Mouse (Mus musculus) gastrocnemius, postnatal 14 days (tissue): ENCODE data around the gene Klhl22. TPM values are rescaled to one million over a fixed set of nuclear protein-coding genes. Genes with fewer than 3 reads are reported as not detected.

Experiments used
- DNase-seq: peaks from one replicate; pipeline ENCODE4 v3.0.0; 2021; ENCODE audit warnings: mixed read lengths
- intact Hi-C: fragments of 180-260 bp; cut with DNase I; formaldehyde crosslinking; loops from one replicate; pipeline ENCODE4 v1.15.1; 2025; ENCODE audit warnings: low total_unique reads
- total RNA-seq, 2 experiments: library from RNA; stranded (reverse); gene quantifications; 2 replicates each; pipeline ENCODE4 v1.2.3; 2021

Gene Klhl22
- total RNA-seq, 2 experiments from 2014 or later = 17.3 to 19.9 TPM

- intact Hi-C loops = no loop called here
- no peak for DNase-seq
Observed at GRCm38 (mm10) chr16:17797812-17798311, 38.4 kb downstream of the Klhl22 start.

DNA sequence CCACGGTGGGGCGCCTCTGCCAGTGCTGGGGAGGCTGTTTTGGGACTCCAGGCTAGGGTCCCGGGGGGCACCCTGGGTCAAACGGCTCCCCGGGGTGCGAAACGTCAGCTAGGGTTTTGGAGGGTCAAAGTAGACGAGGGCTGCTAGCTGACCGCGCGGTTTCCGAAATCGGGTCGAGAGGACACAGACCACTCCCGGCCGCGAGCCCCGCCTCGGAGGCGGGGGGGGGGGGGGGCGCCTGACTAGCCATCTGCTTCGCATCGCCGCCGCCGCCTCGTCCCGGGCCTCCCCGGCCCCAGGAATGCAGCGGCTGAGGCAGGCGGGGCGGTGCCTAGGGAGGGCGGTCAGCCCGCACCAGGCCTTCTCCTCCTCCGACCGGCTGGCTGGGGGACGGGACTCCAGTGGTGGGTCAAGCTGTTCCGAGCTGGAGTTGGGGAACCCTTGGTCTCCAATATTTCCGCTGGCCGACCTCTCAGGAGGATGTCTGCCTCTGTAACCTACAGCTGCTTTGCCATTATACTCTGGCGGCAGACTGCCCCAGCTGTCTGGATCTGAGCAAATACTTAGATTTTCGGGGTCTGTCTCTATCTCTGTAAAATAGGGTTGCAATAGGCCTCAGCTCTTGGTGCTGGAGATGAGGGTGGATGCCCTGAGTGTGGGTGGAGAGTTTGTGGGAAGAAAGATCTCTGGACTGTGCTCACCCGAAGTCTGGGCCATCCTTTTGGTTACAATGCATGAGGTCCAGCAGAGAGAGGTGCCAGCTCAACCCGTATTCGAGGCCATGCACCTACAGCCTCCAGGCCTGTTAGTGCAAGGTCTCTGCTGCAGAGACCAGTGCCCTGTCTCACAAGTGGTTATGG lies 39.1 kb downstream of the Klhl22 start:
- peak; percentile 85 for DNase-seq
- intact Hi-C loops = no loop called here

DNA sequence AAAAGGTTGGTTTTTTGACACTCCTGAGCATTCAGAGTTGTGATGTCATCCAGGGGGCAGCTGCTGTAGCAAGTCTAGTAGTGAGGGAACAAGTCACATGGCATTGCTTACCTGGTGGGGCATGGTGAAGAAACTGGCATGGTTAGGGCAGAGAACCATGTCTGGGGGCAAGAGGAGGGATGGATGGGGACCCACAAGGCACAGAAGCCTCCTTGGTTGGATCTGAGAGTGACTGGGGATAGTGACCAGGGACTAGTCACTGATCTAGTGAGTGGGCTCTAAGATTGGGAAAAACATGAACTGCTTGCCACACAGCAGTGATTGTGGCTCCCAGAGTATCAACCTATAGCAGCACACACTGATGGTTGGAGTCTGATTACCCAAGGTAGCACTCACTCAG lies 40.2 kb downstream of the Klhl22 start:
- no peak for DNase-seq
- intact Hi-C loops = no loop called here

DNA sequence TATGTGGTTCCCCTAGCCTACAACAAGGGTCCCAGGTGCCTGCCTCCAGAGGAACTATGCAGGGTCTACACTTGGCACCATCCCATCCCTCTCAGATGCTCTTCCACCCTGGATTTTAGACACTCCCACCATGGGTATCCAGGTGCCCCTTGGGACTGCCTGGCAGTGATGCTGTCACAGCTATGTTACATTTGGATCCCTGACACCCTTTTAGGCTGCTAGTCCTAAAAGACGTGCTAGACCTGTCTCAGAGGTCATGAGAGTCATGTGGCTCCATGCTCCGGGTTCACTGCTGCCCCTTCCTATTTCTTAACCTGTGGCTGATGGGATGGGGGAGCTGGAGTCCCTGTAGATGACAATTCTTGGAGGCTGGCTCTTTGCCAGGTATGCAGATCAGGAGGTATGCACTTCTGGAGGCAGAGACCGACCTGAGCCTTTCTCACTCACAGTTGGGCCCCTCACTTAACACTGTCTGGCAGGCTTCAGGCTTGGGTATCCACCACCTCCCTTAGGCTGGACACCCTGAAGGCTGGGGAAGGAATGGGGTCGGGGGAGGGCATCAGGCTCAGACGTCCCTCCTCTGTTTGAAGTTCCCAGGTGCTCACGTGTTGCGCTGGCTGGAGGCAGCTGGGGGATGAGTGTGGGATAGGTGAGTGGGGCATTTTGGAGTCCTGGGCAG lies 42.5 kb downstream of the Klhl22 start:
- no peak for DNase-seq
- intact Hi-C loops = no loop called here

- no peak for DNase-seq
- intact Hi-C loops = no loop called here
Observed at GRCm38 (mm10) chr16:17802456-17802838, 43.0 kb downstream of the Klhl22 start.

GRCm38 (mm10) chr16:17802839-17803674 lies 43.6 kb downstream of the Klhl22 start:
- intact Hi-C loops = no loop called here
- peak; percentile 45 for DNase-seq

DNA sequence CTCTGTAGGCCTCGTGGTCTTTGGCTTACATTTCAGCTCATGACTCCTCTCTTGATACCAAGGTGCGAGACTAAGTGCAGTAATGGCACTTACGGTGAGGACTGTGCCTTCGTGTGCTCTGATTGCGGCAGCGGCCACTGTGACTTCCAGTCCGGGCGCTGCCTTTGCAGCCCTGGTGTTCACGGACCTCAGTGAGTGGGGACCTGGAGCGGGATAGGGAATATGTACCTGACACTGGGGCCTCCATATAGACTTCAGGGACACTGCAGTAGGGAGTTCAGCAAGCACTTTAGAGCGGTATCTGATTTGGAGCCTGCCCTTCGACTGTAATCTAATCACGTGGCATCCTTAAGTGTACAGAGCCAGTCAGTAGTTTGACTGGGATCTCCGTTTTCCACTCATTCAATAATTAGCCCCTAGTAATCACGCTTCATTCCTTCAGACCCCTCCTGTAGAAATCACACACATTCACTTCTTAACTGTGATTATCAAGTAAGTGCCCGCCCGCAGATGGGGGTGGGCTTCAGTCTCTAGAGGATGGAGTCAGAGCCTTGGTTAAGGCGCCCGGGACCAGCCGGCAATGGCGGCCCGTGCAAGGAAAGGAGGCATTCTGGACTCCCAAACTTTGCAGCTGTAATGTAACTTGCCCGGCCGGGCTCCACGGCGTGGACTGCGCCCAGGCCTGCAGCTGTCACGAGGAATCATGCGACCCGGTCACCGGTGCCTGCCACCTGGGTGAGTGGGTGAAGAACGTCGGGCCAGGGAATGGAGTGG lies 44.4 kb downstream of the Klhl22 start:
- no peak for DNase-seq
- intact Hi-C loops = no loop called here

GRCm38 (mm10) chr16:17804449-17804912 lies 45.1 kb downstream of the Klhl22 start:
- DNase-seq = no peak
- intact Hi-C loops = no loop called here

GRCm38 (mm10) chr16:17804982-17805381 lies 45.6 kb downstream of the Klhl22 start:
- no peak for DNase-seq
- intact Hi-C loops = no loop called here

GRCm38 (mm10) chr16:17806581-17807191 lies 47.3 kb downstream of the Klhl22 start:
- intact Hi-C loops = no loop called here
- no peak for DNase-seq

- DNase-seq = peak; percentile 90
- intact Hi-C loops = no loop called here
Observed at GRCm38 (mm10) chr16:17807192-17808009, 48.0 kb downstream of the Klhl22 start.

DNA sequence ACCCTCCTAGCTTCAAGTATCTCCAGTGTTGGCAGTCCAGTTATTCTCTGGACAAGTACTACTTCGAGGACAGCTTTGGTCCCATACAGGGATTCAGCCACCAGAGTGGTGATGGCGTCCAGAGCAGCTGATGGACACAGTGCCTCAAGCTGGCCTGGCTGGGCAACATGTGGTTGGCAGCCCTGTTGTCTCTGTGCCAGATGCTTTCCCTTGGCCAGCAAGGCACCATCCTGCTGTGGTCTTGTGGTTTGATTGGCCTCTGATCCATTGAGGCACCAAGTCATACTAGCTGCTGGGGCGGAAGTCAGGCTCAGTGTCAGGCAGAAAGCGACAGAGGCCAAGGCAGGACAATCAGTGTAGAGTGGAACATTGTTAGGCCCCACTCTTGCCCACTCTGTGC lies 49.7 kb downstream of the Klhl22 start:
- DNase-seq = no peak
- intact Hi-C loops = no loop called here

DNA sequence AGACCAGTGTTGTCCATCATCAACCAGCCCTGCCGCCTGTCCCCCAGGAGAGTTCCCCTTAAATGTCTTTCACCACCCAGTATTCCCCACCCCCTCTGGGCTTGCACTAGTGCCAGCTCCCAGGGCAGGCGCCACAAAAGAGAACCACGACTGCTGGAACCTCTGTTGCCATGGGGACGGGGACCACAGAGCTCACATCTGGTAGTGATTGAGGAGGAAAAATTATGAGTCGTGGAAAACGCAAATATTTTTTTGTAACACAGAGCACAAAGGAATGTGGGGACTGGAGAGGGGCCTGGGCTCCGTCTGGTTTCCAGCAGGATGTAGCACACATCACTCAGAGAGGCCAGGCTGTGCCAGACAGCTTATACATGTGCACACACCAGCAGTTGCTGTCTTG lies 50.3 kb downstream of the Klhl22 start:
- peak; percentile 84 for DNase-seq
- intact Hi-C loops = loop anchor here (5.0 kb wide), 1 partner anchor 62 kb away; no protein-coding TSS in a partner anchor

- DNase-seq = no peak
- intact Hi-C loops = loop anchor here (5.0 kb wide), 1 partner anchor 65 kb away; no protein-coding TSS in a partner anchor
Observed at GRCm38 (mm10) chr16:17812120-17812519, 52.7 kb downstream of the Klhl22 start.

DNA sequence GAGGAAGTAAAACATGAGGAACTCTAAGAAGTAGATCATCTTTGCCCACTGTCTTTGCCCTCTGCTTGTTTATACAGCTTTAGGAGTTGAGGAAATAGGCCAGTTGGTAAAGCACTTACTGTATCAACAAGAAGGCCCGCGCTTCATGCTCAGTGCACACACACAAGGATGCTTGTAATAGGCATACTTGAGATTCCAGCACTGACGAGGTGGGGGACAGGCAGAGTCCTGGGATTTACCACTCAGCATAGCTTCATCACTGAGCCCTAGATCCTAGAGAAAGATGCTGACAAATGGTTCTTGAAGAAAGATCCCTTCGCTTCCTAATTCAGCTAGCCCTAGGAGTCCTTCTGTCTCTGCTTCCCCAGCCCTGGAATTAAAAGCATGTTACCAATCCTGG lies 53.8 kb downstream of the Klhl22 start:
- intact Hi-C loops = loop anchor here (5.0 kb wide), 1 partner anchor 66 kb away; no protein-coding TSS in a partner anchor
- no peak for DNase-seq

GRCm38 (mm10) chr16:17815411-17816402 lies 56.3 kb downstream of the Klhl22 start:
- peak; percentile 63 for DNase-seq
- intact Hi-C loops = loop anchor here (5.0 kb wide), 1 partner anchor 33 kb away; no protein-coding TSS in a partner anchor
